Mouse (Mus musculus) hematopoietic stem cell, adult 5-6 weeks (primary cell): Measurements from ENCODE around the gene Memo1. TPM values are rescaled to one million over a fixed set of nuclear protein-coding genes. Genes with fewer than 3 reads are reported as not detected.
"Not testable (repeated sequence)": the region's sequence is repeated elsewhere in the genome, so short reads cannot be mapped to it uniquely, and the experiment has no call there.

ENCODE experiments used
- ATAC-seq, 2 experiments: fragments of 125-278 bp in 1 of 2; replicated peaks in 1 of 2; 2 replicates each; pipeline ENCODE4 v1.8.0; 2016 to 2017; ENCODE audit warnings: inconsistent platforms in 2 of 2, mild to moderate bottlenecking in 2 of 2, moderate number of reproducible peaks in 2 of 2, low read depth in 1 of 2, moderate TSS enrichment in 1 of 2; ENCODE audit not compliant: low FRiP score in 2 of 2, poor library complexity in 2 of 2, severe bottlenecking in 2 of 2, insufficient read depth in 1 of 2, low TSS enrichment in 1 of 2
- total RNA-seq: library from RNA; stranded (forward); fragments of 172-1452, 232-1000 nt; gene quantifications from 2 replicates; pipeline ENCODE4 v1.2.3, GENCODE M21; 2017

Gene Memo1
- total RNA-seq = 93.2 and 131 TPM in 2 replicates

DNA sequence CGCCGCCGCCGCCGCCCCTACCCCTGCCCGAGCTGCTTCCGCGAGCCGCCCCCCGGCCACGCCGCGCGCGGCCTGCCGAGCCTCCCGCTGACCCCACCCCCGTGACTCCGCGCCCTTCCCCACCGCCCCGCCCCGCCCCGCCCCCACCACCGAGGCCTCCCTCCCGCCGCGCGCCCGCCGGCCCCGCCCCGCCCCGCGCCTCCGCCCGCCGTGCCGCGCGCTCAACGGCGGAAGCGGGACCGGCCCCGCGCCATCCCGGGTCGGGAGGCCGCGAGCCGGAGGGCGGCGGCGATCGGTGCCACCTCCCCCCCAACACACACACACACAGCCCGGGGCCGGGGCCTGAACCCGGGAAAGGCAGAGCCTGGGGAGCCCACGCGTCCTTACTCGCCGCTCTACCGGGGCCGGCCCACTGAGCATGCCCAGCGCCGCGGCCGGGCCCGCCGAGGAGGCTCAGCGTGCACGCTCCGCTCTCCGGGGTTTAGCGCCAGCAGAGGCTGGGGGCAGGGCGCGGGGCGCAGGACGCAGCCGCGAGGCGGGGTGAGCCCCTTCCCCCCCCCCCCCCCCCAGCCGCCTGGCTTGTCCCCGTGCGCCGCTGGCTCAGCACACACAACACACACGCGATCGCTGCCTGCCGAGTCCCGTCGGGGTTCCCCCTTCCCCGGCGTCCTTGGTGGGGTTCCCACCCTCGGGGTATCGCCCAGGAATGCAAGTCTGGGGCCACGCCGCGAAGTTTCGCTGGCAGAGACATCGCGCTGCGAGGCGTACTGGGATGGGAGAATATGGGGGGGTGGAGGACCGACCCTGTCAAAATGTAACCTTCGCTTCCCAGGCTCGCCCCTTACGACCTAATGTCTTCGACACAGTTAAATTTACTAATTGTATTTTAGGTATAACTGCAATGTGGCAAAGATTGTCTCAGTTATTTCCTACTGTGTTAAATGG lies at the start of gene Memo1:
TSS of gene Memo1 (minus strand) at position 496 of the 945 bp plus-strand sequence.
- peak; percentile 44 to 50 for ATAC-seq

DNA sequence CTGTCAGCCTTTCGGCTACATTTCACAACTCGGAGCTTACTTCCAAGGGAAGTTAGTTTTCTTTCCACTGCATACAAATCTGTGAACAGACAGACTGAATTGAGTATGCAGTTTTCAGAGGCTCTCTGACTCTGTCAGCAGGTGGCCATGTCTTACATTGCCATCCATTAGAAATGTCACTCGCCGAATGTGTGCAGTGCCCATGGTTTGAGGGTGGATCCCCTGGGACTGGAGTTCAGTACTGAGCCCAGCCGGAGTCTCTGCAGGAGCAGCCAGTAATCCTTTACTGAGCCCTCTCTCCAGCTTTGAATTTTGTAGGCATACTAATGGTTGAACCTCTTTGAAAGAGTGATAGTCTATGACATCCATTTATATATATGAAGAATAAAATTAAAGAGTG lies 45.8 kb upstream of the Memo1 start:
- ATAC-seq = no peak

GRCm38 (mm10) chr17:74338937-74339804 lies 43.9 kb upstream of the Memo1 start, which contains the start of gene Spast:
Gene Spast (plus strand): TSS chr17:74338987.
- ATAC-seq = peak; percentile 50 to 69; a peak in 3 of 4 replicates

DNA sequence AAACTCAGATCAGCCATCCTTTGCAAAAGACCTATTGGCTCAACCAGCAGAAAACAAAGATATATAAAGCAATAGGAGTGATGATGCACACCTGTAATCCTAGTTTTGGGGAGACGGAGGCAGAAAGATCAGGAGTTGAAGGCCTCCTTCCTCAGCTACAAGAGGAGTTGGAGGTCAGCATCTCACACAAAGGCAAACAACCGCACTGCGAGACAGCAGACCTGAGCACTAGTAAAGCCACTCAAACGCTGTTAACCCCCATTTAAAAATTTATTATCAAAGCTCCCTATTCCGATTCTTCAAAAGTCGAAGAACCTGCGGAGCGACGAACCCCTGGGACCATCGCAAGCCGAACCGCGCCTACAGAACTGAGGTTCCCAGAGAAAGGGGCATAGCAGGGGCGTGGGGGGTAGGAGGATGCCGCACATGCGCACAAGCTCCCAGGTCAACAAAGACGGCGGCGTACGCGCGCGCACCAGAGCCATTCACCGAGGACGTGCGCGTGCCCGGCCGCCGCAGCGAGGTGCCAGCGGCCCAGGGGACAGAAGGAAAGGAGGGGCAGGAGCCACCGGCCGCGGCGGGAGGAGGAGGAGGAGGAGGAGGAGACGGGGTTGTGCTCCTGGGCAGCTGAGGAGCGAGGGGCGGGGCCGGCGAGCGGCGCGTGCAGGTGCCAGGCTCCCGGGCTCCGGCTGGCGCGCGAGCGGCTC lies 43.1 kb upstream of the Memo1 start:
- ATAC-seq = peak; percentile 91 to 96

- no peak for ATAC-seq
These were observed 35.8 kb upstream of the Memo1 start for GRCm38 (mm10) chr17:74331049-74331676.

GRCm38 (mm10) chr17:74328146-74328545 lies 32.8 kb upstream of the Memo1 start:
- peak; percentile 53 to 71; a peak in 3 of 4 replicates for ATAC-seq

DNA sequence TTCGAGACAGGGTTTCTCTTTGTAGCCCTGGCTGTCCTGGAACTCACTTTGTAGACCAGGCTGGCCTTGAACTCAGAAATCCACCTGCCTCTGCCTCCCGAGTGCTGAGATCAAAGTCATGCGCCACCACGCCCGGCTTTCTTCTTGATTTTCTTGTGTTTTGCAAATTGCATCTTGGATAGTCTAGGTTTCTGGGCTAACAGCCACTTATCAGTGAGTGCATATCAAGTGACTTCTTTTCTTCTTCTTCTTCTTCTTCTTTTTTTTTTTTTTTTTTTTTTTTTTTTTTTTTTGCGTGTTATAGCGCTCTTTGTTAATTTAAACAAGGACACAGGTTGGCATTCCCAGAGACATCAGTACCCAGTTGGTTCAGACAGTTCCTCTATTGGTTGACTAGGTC lies 31.9 kb upstream of the Memo1 start:
- ATAC-seq = not testable (repeated sequence)

- ATAC-seq = no peak
These were observed 28.5 kb upstream of the Memo1 start, which contains the start of gene Dpy30 for GRCm38 (mm10) chr17:74323844-74324243. Gene Dpy30 (minus strand): TSS chr17:74323944.

DNA sequence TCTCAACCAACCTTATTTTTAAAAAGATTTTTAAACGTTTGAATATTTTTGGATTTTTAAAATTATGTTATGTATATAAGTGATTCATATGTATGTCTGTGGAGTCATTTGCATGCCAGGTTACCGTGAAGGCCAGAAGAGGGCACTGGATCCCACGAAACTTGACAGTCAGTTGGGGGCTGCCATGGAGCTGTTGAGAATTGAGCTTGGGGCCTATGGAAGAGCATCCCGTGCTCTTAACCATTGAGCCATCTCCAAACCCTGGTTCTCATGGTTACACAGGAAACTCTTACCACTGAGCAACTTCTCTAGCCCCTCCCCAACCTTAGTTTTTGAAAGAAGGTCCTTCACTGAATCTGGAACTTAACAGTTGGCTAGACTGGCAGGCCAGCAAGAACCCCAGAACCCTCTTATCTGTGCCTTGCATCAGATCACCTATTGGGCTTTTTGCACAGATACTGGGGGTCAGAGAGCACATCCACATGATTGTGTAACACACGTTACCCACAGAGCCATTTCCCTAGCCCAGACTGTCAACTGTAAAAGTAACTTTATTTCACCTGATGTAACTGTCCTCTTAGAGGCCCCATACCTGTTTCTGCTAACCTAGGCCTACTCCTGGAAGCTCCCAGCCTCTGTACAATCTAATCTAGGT lies 27.2 kb upstream of the Memo1 start:
- peak in 1 of 2 experiments; percentile 36; a peak in 1 of 4 replicates for ATAC-seq

DNA sequence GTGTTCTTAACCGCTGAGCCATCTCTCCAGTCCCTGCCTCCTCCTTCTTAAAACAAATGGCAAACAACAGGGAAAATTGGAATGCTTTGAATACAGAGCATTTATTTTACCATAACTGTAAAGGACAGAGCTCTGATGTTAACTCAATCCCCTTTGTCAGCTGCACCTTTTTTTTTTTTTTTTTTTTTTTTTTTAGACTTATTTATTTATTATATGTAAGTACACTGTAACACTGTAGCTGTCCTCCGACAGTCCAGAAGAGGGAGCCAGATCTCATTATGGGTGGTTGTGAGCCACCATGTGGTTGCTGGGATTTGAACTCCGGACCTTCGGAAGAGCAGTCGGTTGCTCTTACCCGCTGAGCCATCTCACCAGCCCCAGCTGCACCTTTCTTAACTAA lies 23.4 kb upstream of the Memo1 start:
- no peak for ATAC-seq

DNA sequence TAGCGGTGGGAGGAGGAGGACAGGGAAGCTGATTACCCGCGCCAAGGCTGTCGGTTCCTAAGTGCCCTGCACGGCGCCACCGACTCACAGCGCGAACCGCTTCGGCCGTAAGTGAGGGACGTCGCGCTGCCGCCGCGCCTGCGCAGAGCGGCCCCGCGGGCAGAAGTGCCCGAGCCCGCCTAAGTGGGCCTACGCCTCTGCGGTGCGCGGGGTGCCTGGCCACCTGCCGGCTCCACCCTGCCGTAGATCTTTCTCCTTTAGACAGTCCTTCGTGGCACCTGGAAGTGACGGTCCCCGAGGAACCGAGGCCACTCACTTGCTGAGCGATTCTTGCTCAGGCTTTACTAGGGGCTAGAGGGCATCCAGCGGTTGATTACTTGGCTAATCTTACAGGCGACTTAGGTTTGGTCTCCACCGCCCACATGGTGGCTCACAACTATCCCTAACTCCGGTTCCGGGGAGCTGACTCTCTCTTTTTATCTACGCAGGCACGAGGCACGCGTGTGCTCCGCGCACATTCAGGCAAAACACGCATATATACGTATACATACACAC lies 21.1 kb upstream of the Memo1 start:
- ATAC-seq = peak; percentile 82 to 92

DNA sequence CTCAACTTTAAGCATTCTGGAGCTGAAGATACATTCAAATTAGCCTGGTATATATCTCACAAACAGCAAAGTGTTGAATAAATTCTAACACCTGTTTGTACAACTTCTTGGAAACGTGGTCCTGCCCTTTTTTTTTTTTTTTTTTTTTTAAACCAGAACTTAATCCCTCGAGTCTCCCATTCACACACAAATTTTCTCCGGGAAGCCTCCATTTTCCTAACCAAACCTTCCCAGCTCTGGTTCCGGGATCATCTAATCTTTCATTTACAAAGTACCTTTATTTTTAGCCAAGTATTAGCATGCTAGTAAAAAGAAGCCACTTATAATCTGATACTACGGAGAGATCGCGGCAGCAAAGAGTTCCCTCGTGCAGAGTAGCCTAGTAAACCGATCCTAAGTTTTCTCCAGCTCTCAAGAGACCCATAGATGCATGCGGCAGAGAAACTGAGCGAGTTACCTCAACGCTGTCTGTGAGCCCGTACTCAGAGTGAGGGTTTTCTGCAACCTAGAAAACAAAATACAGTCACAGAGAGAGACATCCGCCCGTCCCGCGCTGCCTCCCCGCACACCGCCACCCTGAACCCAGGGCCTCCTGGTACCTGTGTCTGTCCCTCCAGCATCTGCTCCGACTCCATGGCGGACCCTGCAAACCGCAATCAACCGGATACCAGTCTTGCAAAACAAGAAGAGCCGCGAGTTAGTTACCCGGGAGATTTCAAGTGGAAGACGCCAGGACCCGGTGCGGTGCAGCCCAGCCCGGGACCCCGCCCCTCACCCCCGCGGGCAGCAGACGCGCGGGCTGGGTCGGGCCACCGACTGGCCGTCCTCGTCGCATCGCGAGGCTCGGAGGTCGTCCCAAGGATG lies 20.4 kb upstream of the Memo1 start:
- peak in 1 of 2 experiments; percentile 60 for ATAC-seq

- no peak for ATAC-seq
These were observed 10.7 kb upstream of the Memo1 start for GRCm38 (mm10) chr17:74306021-74306420.

GRCm38 (mm10) chr17:74305616-74306015 lies 10.3 kb upstream of the Memo1 start:
- ATAC-seq = no peak

DNA sequence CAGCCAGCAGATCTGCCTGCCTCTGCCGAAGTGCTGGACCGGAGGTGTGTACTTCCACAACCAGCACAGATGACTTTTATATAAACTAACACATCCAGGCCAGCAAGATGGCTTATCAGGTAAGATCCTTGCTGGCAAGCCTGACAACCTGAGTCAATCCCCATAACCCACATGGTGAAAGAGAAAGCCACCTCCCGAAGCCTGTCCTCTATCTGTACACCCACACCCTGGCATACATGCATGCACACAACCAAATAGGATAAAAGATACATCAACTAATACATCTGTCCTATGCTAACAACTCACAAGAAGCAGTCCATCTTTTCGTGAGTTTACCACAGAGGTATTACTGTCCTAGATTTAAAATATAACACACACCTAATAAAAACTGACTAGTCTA lies 8.7 kb upstream of the Memo1 start:
- ATAC-seq = no peak
